Mouse (Mus musculus): ENCODE results near the gene Klb.

Gene Klb

GRCm38 (mm10) chr5:65387008-65387867, 39.1 kb downstream of the Klb start:
- TF ChIP-seq POU5F1 (IDR thresholded peaks at IDR 0.05; ENCODE audit: borderline replicate concordance, low read length): no peak
- TF ChIP-seq CTCF (conservative IDR thresholded peaks at IDR 0.05; ENCODE audit: low read length): no peak
- TF ChIP-seq NANOG (IDR thresholded peaks at IDR 0.05; ENCODE audit: borderline replicate concordance, low read length): no peak
- H3K9me3 ChIP-seq (ENCODE audit: low read length): no peaks in the 10 kb centered on the region
- H3K4me3 ChIP-seq (replicated peaks; ENCODE audit: low read length): 0 out of 2 replicates have a peak overlapping the region, but pooled peaks have one; percentile 99
- peaks cover 31% of the 10 kb centered on the region for H3K4me1 ChIP-seq (replicated peaks; ENCODE audit: low read depth, low read length)
- no peaks in the 10 kb centered on the region for H3K27me3 ChIP-seq (ENCODE audit: insufficient read depth, low read length)
- H3K36me3 ChIP-seq (ENCODE audit: insufficient read depth, low read length): peaks cover 41% of the 10 kb centered on the region

- no peak for TF ChIP-seq NANOG (IDR thresholded peaks at IDR 0.05; ENCODE audit: borderline replicate concordance, low read length)
- no peak for TF ChIP-seq POU5F1 (IDR thresholded peaks at IDR 0.05; ENCODE audit: borderline replicate concordance, low read length)
- no peak for TF ChIP-seq CTCF (conservative IDR thresholded peaks at IDR 0.05; ENCODE audit: low read length)
- Histone ChIP-seq H3K4me3 (replicated peaks; ENCODE audit: low read length) (peak within 1 kb of the TSS; percentile 99), H3K27me3 (ENCODE audit: insufficient read depth, low read length) (no peaks in the 10 kb centered on the region), H3K9me3 (ENCODE audit: low read length) (no peaks in the 10 kb centered on the region), H3K36me3 (ENCODE audit: insufficient read depth, low read length) (peaks cover 71% of the 10 kb centered on the region), H3K4me1 (replicated peaks; ENCODE audit: low read depth, low read length) (peaks cover 39% of the 10 kb centered on the region)
Observed at GRCm38 (mm10) chr5:65390648-65391644, 42.8 kb downstream of the Klb start, which contains the start of the genes Rpl9 and Lias. TSS of gene Rpl9 (minus strand) at chr5:65391444. TSS of gene Lias (plus strand) at chr5:65391497.

GRCm38 (mm10) chr5:65391753-65392152, 43.6 kb downstream of the Klb start:
- peak overlapping the region; percentile 99 for H3K4me3 ChIP-seq (replicated peaks; ENCODE audit: low read length)
- no peak for TF ChIP-seq NANOG (IDR thresholded peaks at IDR 0.05; ENCODE audit: borderline replicate concordance, low read length)
- no peak for TF ChIP-seq POU5F1 (IDR thresholded peaks at IDR 0.05; ENCODE audit: borderline replicate concordance, low read length)
- no peak for TF ChIP-seq CTCF (conservative IDR thresholded peaks at IDR 0.05; ENCODE audit: low read length)

GRCm38 (mm10) chr5:65394425-65394824, 46.3 kb downstream of the Klb start:
- H3K27me3 ChIP-seq (ENCODE audit: insufficient read depth, low read length): no peaks in the 10 kb centered on the region
- H3K9me3 ChIP-seq (ENCODE audit: low read length): no peaks in the 10 kb centered on the region
- TF ChIP-seq CTCF (conservative IDR thresholded peaks at IDR 0.05; ENCODE audit: low read length) (0 out of 2 replicates have a peak, but pooled peaks have one; percentile 8), POU5F1 (IDR thresholded peaks at IDR 0.05; ENCODE audit: borderline replicate concordance, low read length) (no peak), NANOG (IDR thresholded peaks at IDR 0.05; ENCODE audit: borderline replicate concordance, low read length) (no peak)
- peaks cover 16% of the 10 kb centered on the region for H3K4me1 ChIP-seq (replicated peaks; ENCODE audit: low read depth, low read length)
- no peak overlapping the region for H3K4me3 ChIP-seq (replicated peaks; ENCODE audit: low read length)
- peaks cover 76% of the 10 kb centered on the region for H3K36me3 ChIP-seq (ENCODE audit: insufficient read depth, low read length)

More at GRCm38 (mm10) chr5:65391753-65392152, 43.6 kb downstream of the Klb start:
- Histone ChIP-seq H3K4me1 (replicated peaks; ENCODE audit: low read depth, low read length) (peaks cover 39% of the 10 kb centered on the region), H3K9me3 (ENCODE audit: low read length) (no peaks in the 10 kb centered on the region), H3K27me3 (ENCODE audit: insufficient read depth, low read length) (no peaks in the 10 kb centered on the region), H3K36me3 (ENCODE audit: insufficient read depth, low read length) (peaks cover 78% of the 10 kb centered on the region)

GRCm38 (mm10) chr5:65401251-65401994, 53.3 kb downstream of the Klb start:
- H3K4me3 ChIP-seq (replicated peaks; ENCODE audit: low read length): no peak overlapping the region
- H3K4me1 ChIP-seq (replicated peaks; ENCODE audit: low read depth, low read length): peaks cover 12% of the 10 kb centered on the region
- peaks cover 85% of the 10 kb centered on the region for H3K36me3 ChIP-seq (ENCODE audit: insufficient read depth, low read length)
- no peaks in the 10 kb centered on the region for H3K27me3 ChIP-seq (ENCODE audit: insufficient read depth, low read length)
- TF ChIP-seq NANOG (IDR thresholded peaks at IDR 0.05; ENCODE audit: borderline replicate concordance, low read length): no peak
- TF ChIP-seq POU5F1 (IDR thresholded peaks at IDR 0.05; ENCODE audit: borderline replicate concordance, low read length): no peak
- peak; percentile 99 for TF ChIP-seq CTCF (conservative IDR thresholded peaks at IDR 0.05; ENCODE audit: low read length)
- H3K9me3 ChIP-seq (ENCODE audit: low read length): no peaks in the 10 kb centered on the region

- Histone ChIP-seq H3K4me3 (replicated peaks; ENCODE audit: low read length) (no peak overlapping the region), H3K36me3 (ENCODE audit: insufficient read depth, low read length) (peaks cover 54% of the 10 kb centered on the region), H3K27me3 (ENCODE audit: insufficient read depth, low read length) (no peaks in the 10 kb centered on the region), H3K4me1 (replicated peaks; ENCODE audit: low read depth, low read length) (peaks cover 21% of the 10 kb centered on the region), H3K9me3 (ENCODE audit: low read length) (no peaks in the 10 kb centered on the region)
- no peak for TF ChIP-seq POU5F1 (IDR thresholded peaks at IDR 0.05; ENCODE audit: borderline replicate concordance, low read length)
- TF ChIP-seq NANOG (IDR thresholded peaks at IDR 0.05; ENCODE audit: borderline replicate concordance, low read length): no peak; the same call in 1 of the 2 replicates
- no peak for TF ChIP-seq CTCF (conservative IDR thresholded peaks at IDR 0.05; ENCODE audit: low read length)
Observed at GRCm38 (mm10) chr5:65407989-65408388, 59.9 kb downstream of the Klb start.

GRCm38 (mm10) chr5:65415653-65416458, 67.7 kb downstream of the Klb start:
- H3K27me3 ChIP-seq (ENCODE audit: insufficient read depth, low read length): no peaks in the 10 kb centered on the region
- H3K9me3 ChIP-seq (ENCODE audit: low read length): no peaks in the 10 kb centered on the region
- H3K4me1 ChIP-seq (replicated peaks; ENCODE audit: low read depth, low read length): peaks cover 21% of the 10 kb centered on the region
- peaks cover 11% of the 10 kb centered on the region for H3K36me3 ChIP-seq (ENCODE audit: insufficient read depth, low read length)
- H3K4me3 ChIP-seq (replicated peaks; ENCODE audit: low read length): peak overlapping the region; percentile 79
- TF ChIP-seq POU5F1 (IDR thresholded peaks at IDR 0.05; ENCODE audit: borderline replicate concordance, low read length) (peak; percentile 47; the same call in 1 of the 2 replicates), CTCF (conservative IDR thresholded peaks at IDR 0.05; ENCODE audit: low read length) (no peak), NANOG (IDR thresholded peaks at IDR 0.05; ENCODE audit: borderline replicate concordance, low read length) (no peak)
